Mouse (Mus musculus) activated CD4-positive, CD25-positive, alpha-beta regulatory T cell, adult 4 months (primary cell): ENCODE results near the gene Dhrs13. TPM values are rescaled to one million over a fixed set of nuclear protein-coding genes. Genes with fewer than 3 reads are reported as not detected.

ENCODE experiments used
- ATAC-seq: one replicate; pipeline ENCODE4 v1.8.0; 2017
- polyA plus RNA-seq, 2 experiments: library from polyadenylated mRNA; unstranded; fragments of 100-300 nt; shearing (Covaris generic); gene quantifications; one replicate each; pipeline ENCODE4 v1.2.1; 2017

Dhrs13 gene
- polyA plus RNA-seq = 1 to 10 TPM; 1.3 to 2.4 TPM

GRCm38 (mm10) chr11:78031947-78032808, at the start of gene Dhrs13:
Dhrs13 (plus strand) TSS chr11:78032280.
- peak; percentile 78 for ATAC-seq

- ATAC-seq = peak; percentile 65
Observed at GRCm38 (mm10) chr11:77982441-77982905, 49.6 kb upstream of the Dhrs13 start, which contains the start of gene Phf12. Phf12 (plus strand) TSS chr11:77982754.

GRCm38 (mm10) chr11:77983191-77983936, 48.7 kb upstream of the Dhrs13 start:
- no peak for ATAC-seq

- ATAC-seq = no peak
Observed at GRCm38 (mm10) chr11:77983937-77984835, 47.9 kb upstream of the Dhrs13 start.

- no peak for ATAC-seq
Observed at GRCm38 (mm10) chr11:77984836-77985231, 47.2 kb upstream of the Dhrs13 start.

- no peak for ATAC-seq
Observed at GRCm38 (mm10) chr11:77985541-77986065, 46.5 kb upstream of the Dhrs13 start.

GRCm38 (mm10) chr11:77989071-77989690, 42.9 kb upstream of the Dhrs13 start:
- no peak for ATAC-seq

- ATAC-seq = no peak
Observed at GRCm38 (mm10) chr11:77995556-77995955, 36.5 kb upstream of the Dhrs13 start.

GRCm38 (mm10) chr11:78006446-78006845, 25.6 kb upstream of the Dhrs13 start:
- no peak for ATAC-seq

GRCm38 (mm10) chr11:78019676-78020075, 12.4 kb upstream of the Dhrs13 start:
- ATAC-seq = peak; percentile 49

- peak; percentile 19 for ATAC-seq
Observed at GRCm38 (mm10) chr11:78023607-78024006, 8.5 kb upstream of the Dhrs13 start.

GRCm38 (mm10) chr11:78029240-78029639, 2.8 kb upstream of the Dhrs13 start:
- no peak for ATAC-seq

- no peak for ATAC-seq
Observed at GRCm38 (mm10) chr11:78030600-78030999, 1.5 kb upstream of the Dhrs13 start.

GRCm38 (mm10) chr11:78031389-78031788, 691 bp upstream of the Dhrs13 start:
- ATAC-seq = no peak

- no peak for ATAC-seq
Observed at GRCm38 (mm10) chr11:78032809-78033195, 722 bp downstream of the Dhrs13 start.

- no peak for ATAC-seq
Observed at GRCm38 (mm10) chr11:78033931-78034617, 2.0 kb downstream of the Dhrs13 start.

- no peak for ATAC-seq
Observed at GRCm38 (mm10) chr11:78036791-78037190, 4.7 kb downstream of the Dhrs13 start.

- ATAC-seq = peak; percentile 81
Observed at GRCm38 (mm10) chr11:78037831-78038752, 6.0 kb downstream of the Dhrs13 start, which contains the start of gene Flot2. Flot2 (plus strand) TSS chr11:78037931.

- ATAC-seq = no peak
Observed at GRCm38 (mm10) chr11:78040878-78041277, 8.8 kb downstream of the Dhrs13 start.
